ENCODE assay signal across 8 mouse cellular contexts in genomic region chr9:40531027-40531621, GRCm38 (mm10). TPM values are rescaled to one million over a fixed set of nuclear protein-coding genes. Genes with fewer than 3 reads are reported as not detected.
DNase-seq lines count a peak whose midpoint lies in the region; ATAC-seq lines count a peak whose summit lies in the region.

TSS of gene Gramd1b (minus strand) at chr9:40531383.

- H3K4me2 ChIP-seq in forebrain, embryonic 16.5 days (ENCODE audit: low read length) = peak within 1 kb of the TSS; percentile 77
- peak within 1 kb of the TSS; percentile 46 for H3K4me2 ChIP-seq in hindbrain, embryonic 11.5 days (replicated peaks; ENCODE audit: low read depth, low read length)
- peak within 1 kb of the TSS; percentile 93 for H3K4me2 ChIP-seq in midbrain, embryonic 12.5 days (replicated peaks)

- peak within 1 kb of the TSS; percentile 78 for H3K9ac ChIP-seq in forebrain, embryonic 16.5 days (replicated peaks; ENCODE audit: low read depth, low read length)
- peak within 1 kb of the TSS; percentile 40 for H3K9ac ChIP-seq in hindbrain, embryonic 11.5 days (ENCODE audit: low read depth, low read length)
- H3K9ac ChIP-seq in midbrain, embryonic 12.5 days (replicated peaks) = peak within 1 kb of the TSS; percentile 62

- peak within 1 kb of the TSS; percentile 33; the same call in 1 of the 2 replicates for H3K27ac ChIP-seq in forebrain, embryonic 16.5 days (ENCODE audit: low read length)
- no peak within 1 kb of the TSS for H3K27ac ChIP-seq in hindbrain, embryonic 11.5 days (ENCODE audit: low read depth, low read length)
- no peak within 1 kb of the TSS for H3K27ac ChIP-seq in midbrain, embryonic 12.5 days (replicated peaks)

- no peaks in the 10 kb centered on the region for H3K9me3 ChIP-seq in forebrain, embryonic 16.5 days (ENCODE audit: control insufficient read depth, low read length)
- H3K9me3 ChIP-seq in hindbrain, embryonic 11.5 days (ENCODE audit: control insufficient read depth, low read length) = no peaks in the 10 kb centered on the region
- H3K9me3 ChIP-seq in midbrain, embryonic 12.5 days = no peaks in the 10 kb centered on the region

- DNase-seq in gastrocnemius, postnatal 14 days = peak; percentile 20
- DNase-seq in gastrocnemius, adult 18-20 months (ENCODE audit: low spot score) = no peak
- DNase-seq in cerebellum, adult 11-12 months = peak; percentile 73
- DNase-seq in hindbrain, embryonic 11.5 days (ENCODE audit: low spot score) = peak; percentile 62
- peak; percentile 25 to 39 for DNase-seq in left cerebral cortex, postnatal 14 days (ENCODE audit: low spot score in 2 of 2)
- DNase-seq in testis, postnatal 10 days (ENCODE audit: low spot score) = peak; percentile 53

- peaks cover 9% of the 10 kb centered on the region; the same call in 1 of the 2 replicates for H3K4me1 ChIP-seq in forebrain, embryonic 16.5 days (replicated peaks; ENCODE audit: control insufficient read depth, insufficient read depth, low read length)
- H3K4me1 ChIP-seq in hindbrain, embryonic 11.5 days (replicated peaks; ENCODE audit: control insufficient read depth, insufficient read depth, low read length) = no peaks in the 10 kb centered on the region
- H3K4me1 ChIP-seq in midbrain, embryonic 12.5 days = peaks cover 10% of the 10 kb centered on the region

- no peaks in the 10 kb centered on the region for H3K36me3 ChIP-seq in forebrain, embryonic 16.5 days (ENCODE audit: control insufficient read depth, insufficient read depth)
- H3K36me3 ChIP-seq in hindbrain, embryonic 11.5 days (ENCODE audit: control insufficient read depth, insufficient read depth, low read length) = no peaks in the 10 kb centered on the region
- no peaks in the 10 kb centered on the region for H3K36me3 ChIP-seq in midbrain, embryonic 12.5 days

- intact Hi-C loops in gastrocnemius, postnatal 14 days (cut with DNase I; ENCODE audit: low total_unique reads) = no loop called here
- intact Hi-C loops in left cerebral cortex, postnatal 14 days (cut with DNase I) = no loop called here

- peak; percentile 79 for ATAC-seq in forebrain, embryonic 16.5 days
- peak; percentile 81 for ATAC-seq in hindbrain, embryonic 11.5 days (ENCODE audit: low FRiP score)
- peak; percentile 82 for ATAC-seq in midbrain, embryonic 12.5 days (ENCODE audit: low FRiP score, low read depth)

- no peaks in the 10 kb centered on the region for H3K27me3 ChIP-seq in forebrain, embryonic 16.5 days (replicated peaks; ENCODE audit: control insufficient read depth, insufficient read depth, low read length)
- peaks cover 5% of the 10 kb centered on the region; the same call in 1 of the 2 replicates for H3K27me3 ChIP-seq in hindbrain, embryonic 11.5 days (ENCODE audit: control insufficient read depth, insufficient read depth, low read length)
- H3K27me3 ChIP-seq in midbrain, embryonic 12.5 days = peaks cover 25% of the 10 kb centered on the region

- H3K4me3 ChIP-seq in forebrain, embryonic 16.5 days (replicated peaks; ENCODE audit: low read length) = peak within 1 kb of the TSS; percentile 61
- H3K4me3 ChIP-seq in hindbrain, embryonic 11.5 days (ENCODE audit: low read depth, low read length) = peak within 1 kb of the TSS; percentile 40
- peak within 1 kb of the TSS; percentile 57 for H3K4me3 ChIP-seq in midbrain, embryonic 12.5 days

- under 1% methylated on average over 40 of the region's 40 CpGs for WGBS in forebrain, embryonic 16.5 days
- 2% methylated on average over 40 of the region's 40 CpGs for WGBS in hindbrain, embryonic 11.5 days
- WGBS in midbrain, embryonic 12.5 days = under 1% methylated on average over 40 of the region's 40 CpGs

RNA-seq across cellular contexts. Expression of gene Gramd1b, which starts in this region (rescaled TPM):
- total RNA-seq in gastrocnemius, postnatal 14 days (2021) = 10 to 100 TPM; 15.9 to 30.2 TPM
- 1 to 10 TPM; 7.5 to 7.9 TPM for total RNA-seq in gastrocnemius, adult 18-20 months (2021)
- 18.6 and 19.5 TPM in 2 replicates for polyA plus RNA-seq in forebrain, embryonic 16.5 days (2015; fragmentation: Nextera tagmentation; extraction: Ambion mirVana)
- polyA plus RNA-seq in hindbrain, embryonic 11.5 days (2014; fragmentation: Nextera tagmentation; extraction: Ambion mirVana) = 2.5 and 5.1 TPM in 2 replicates
- 100 to 1,000 TPM; 155 to 181 TPM for total RNA-seq in left cerebral cortex, postnatal 14 days (2021)
- polyA plus RNA-seq in midbrain, embryonic 12.5 days (2016; fragmentation: Nextera tagmentation; extraction: Ambion mirVana) = 4.9 and 5.4 TPM in 2 replicates

Comparison
In these comparisons a context has a peak if more than half of its experiments do, and no peak if none do; other contexts are left out.
1. RNA of gene Gramd1b (total RNA-seq): 155 to 181 TPM in left cerebral cortex, postnatal 14 days; 15.9 to 30.2 TPM in gastrocnemius, postnatal 14 days and 7.5 to 7.9 TPM in gastrocnemius, adult 18-20 months; every median in the first group is over 4 times any median in the second.
2. Peak in every context shown above with its lines, with median percentiles within 50 percentile points of each other: ATAC-seq, H3K4me2 ChIP-seq, H3K4me3 ChIP-seq and H3K9ac ChIP-seq.